Mouse (Mus musculus): ENCODE measurements at regions not wholly inside any gene's neighbourhood (a gene's known extent, or its start where the extent isn't known, plus 50 kb on each side); places are given as distances from the start of the nearest gene placed in this dataset.

DNA sequence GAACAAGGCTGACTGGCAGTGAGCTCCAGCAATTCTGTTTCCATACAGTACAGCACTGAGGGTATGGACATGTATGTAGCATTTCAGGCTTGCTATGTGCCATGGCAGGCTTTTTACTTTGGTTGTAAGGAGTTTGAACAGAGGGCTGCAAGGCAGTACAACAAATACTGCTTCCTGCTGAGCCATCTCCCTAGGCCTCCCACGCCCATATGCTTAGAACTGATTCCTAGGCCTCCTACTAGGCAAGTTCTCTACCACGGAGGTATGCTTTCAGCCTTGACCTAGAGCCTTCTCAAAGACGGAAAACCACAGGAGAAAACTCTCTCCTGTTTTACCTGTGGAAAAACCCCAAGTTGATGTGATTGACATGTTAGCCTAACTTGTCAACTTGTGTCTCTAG, 111.0 kb upstream of the Nsun6 start:
- TF ChIP-seq CTCF (IDR thresholded peaks at IDR 0.05) (no peak), EP300 (IDR thresholded peaks at IDR 0.05) (no peak)
